Mouse (Mus musculus) MEL (cell line): Measurements from ENCODE around the gene Chrm3. TPM values are rescaled to one million over a fixed set of nuclear protein-coding genes. Genes with fewer than 3 reads are reported as not detected.

Experiments
- DNase-seq: peaks from one replicate; pipeline ENCODE4 v3.0.0; 2011; ENCODE audit warnings: low read depth, low spot score
- H3K27ac ChIP-seq: 2 replicates; pipeline ENCODE4 v1.5.1; 2012; ENCODE audit warnings: low read depth, mild to moderate bottlenecking, control low read depth, low read length, moderate library complexity; ENCODE audit not compliant: control insufficient read depth
- H3K27me3 ChIP-seq, 2 experiments: fragments of 150-350 bp in 1 of 2; sonication (generic) in 1 of 2; 2 replicates each; pipeline ENCODE4 v1.6.1; 2012; ENCODE audit warnings: low read length in 2 of 2, mild to moderate bottlenecking in 2 of 2, improper control_type of control experiment in 1 of 2, moderate library complexity in 1 of 2; ENCODE audit not compliant: insufficient read depth in 2 of 2, control insufficient read depth in 1 of 2
- H3K36me3 ChIP-seq, 2 experiments: 2 replicates each; pipeline ENCODE4 v1.6.1; 2012 to 2014; ENCODE audit warnings: low read length in 2 of 2, improper control_type of control experiment in 1 of 2, inconsistent platforms in 1 of 2, mild to moderate bottlenecking in 1 of 2; ENCODE audit not compliant: insufficient read depth in 2 of 2, control insufficient read depth in 1 of 2
- H3K4me1 ChIP-seq, 2 experiments: fragments of 150-350 bp in 1 of 2; sonication (generic) in 1 of 2; 2 replicates each; pipeline ENCODE4 v1.6.1; 2012; ENCODE audit warnings: low read length in 2 of 2, improper control_type of control experiment in 1 of 2, mild to moderate bottlenecking in 1 of 2; ENCODE audit not compliant: insufficient read depth in 2 of 2, control insufficient read depth in 1 of 2
- H3K4me3 ChIP-seq, 2 experiments: fragments of 150-350 bp in 1 of 2; sonication (generic) in 1 of 2; 2 replicates each; pipeline ENCODE4 v1.5.1; 2012; ENCODE audit warnings: low read depth in 2 of 2, low read length in 2 of 2, mild to moderate bottlenecking in 2 of 2, moderate library complexity in 2 of 2, control low read depth in 1 of 2, improper control_type of control experiment in 1 of 2; ENCODE audit not compliant: control insufficient read depth in 1 of 2, insufficient read depth in 1 of 2
- H3K79me2 ChIP-seq: 2 replicates; pipeline ENCODE4 v1.6.1; 2012; ENCODE audit warnings: mild to moderate bottlenecking, low read length, moderate library complexity; ENCODE audit not compliant: control insufficient read depth, poor library complexity, insufficient read depth
- H3K9ac ChIP-seq: 2 replicates; pipeline ENCODE4 v1.6.1; 2012; ENCODE audit warnings: low read depth, mild to moderate bottlenecking, control low read depth, low read length, moderate library complexity; ENCODE audit not compliant: control insufficient read depth, poor library complexity, severe bottlenecking
- H3K9me3 ChIP-seq: fragments of 150-350 bp; sonication (generic); replicated peaks from 2 replicates; pipeline ENCODE4 v1.6.1; 2012; ENCODE audit warnings: mild to moderate bottlenecking, low read length, improper control_type of control experiment, moderate library complexity; ENCODE audit not compliant: insufficient read depth
- BHLHE40 ChIP-seq: IDR thresholded peaks from 2 replicates; pipeline ENCODE4 v1.6.1; 2012; ENCODE audit warnings: low read depth, mild to moderate bottlenecking, inconsistent platforms, low read length, improper control_type of control experiment, borderline replicate concordance
- CHD2 ChIP-seq: IDR thresholded peaks from 2 replicates; pipeline ENCODE4 v1.6.1; 2011; ENCODE audit warnings: low read length, improper control_type of control experiment
- CTCF ChIP-seq, 3 experiments: IDR thresholded peaks in 2 of 3; conservative IDR thresholded peaks in 1 of 3; 2 replicates each; pipeline ENCODE4 v1.5.1; 2011 to 2012; ENCODE audit warnings: low read length in 3 of 3, low read depth in 2 of 3, mild to moderate bottlenecking in 2 of 3, improper control_type of control experiment in 1 of 3, inconsistent platforms in 1 of 3, mixed read lengths in 1 of 3, moderate library complexity in 1 of 3; ENCODE audit not compliant: control insufficient read depth in 1 of 3, insufficient read depth in 1 of 3, poor library complexity in 1 of 3, severe bottlenecking in 1 of 3
- E2F4 ChIP-seq: IDR thresholded peaks from 2 replicates; pipeline ENCODE4 v1.6.1; 2011; ENCODE audit warnings: low read depth, low read length, improper control_type of control experiment, borderline replicate concordance
- ELF1 ChIP-seq: IDR thresholded peaks from 2 replicates; pipeline ENCODE4 v1.6.1; 2014; ENCODE audit warnings: low read depth, mild to moderate bottlenecking, inconsistent platforms, low read length, improper control_type of control experiment, moderate library complexity
- GATA1 ChIP-seq: IDR thresholded peaks from 2 replicates; pipeline ENCODE4 v1.6.1; 2011; ENCODE audit warnings: low read depth, low read length, improper control_type of control experiment
- KAT2A ChIP-seq: conservative IDR thresholded peaks from 2 replicates; pipeline ENCODE4 v1.6.1; 2012; ENCODE audit warnings: low read depth, low read length, improper control_type of control experiment, inconsistent platforms
- MEF2A ChIP-seq: IDR thresholded peaks from 2 replicates; pipeline ENCODE4 v1.6.1; 2014; ENCODE audit warnings: low read depth, mild to moderate bottlenecking, inconsistent platforms, low read length, improper control_type of control experiment; ENCODE audit not compliant: poor library complexity, insufficient replicate concordance, severe bottlenecking; ENCODE audit errors: extremely low read depth
- MXI1 ChIP-seq: IDR thresholded peaks from 2 replicates; pipeline ENCODE4 v1.6.1; 2011; ENCODE audit warnings: mild to moderate bottlenecking, low read depth, low read length, improper control_type of control experiment
- NELFE ChIP-seq: IDR thresholded peaks from 2 replicates; pipeline ENCODE4 v1.6.1; 2011; ENCODE audit warnings: low read depth, low read length, improper control_type of control experiment
- POLR2AphosphoS5 ChIP-seq: IDR thresholded peaks from 2 replicates; pipeline ENCODE4 v1.6.1; 2012; ENCODE audit warnings: low read depth, borderline replicate concordance, mild to moderate bottlenecking, inconsistent platforms, low read length, moderate library complexity, mixed read lengths
- RAD21 ChIP-seq: IDR thresholded peaks from 2 replicates; pipeline ENCODE4 v1.6.1; 2011; ENCODE audit warnings: mild to moderate bottlenecking, low read depth, low read length, improper control_type of control experiment
- TBP ChIP-seq: IDR thresholded peaks from 2 replicates; pipeline ENCODE4 v1.8.0; 2011; ENCODE audit warnings: low read depth, low read length, improper control_type of control experiment
- TCF12 ChIP-seq: IDR thresholded peaks from 2 replicates; pipeline ENCODE4 v1.6.1; 2014; ENCODE audit warnings: low read depth, mild to moderate bottlenecking, inconsistent platforms, low read length, improper control_type of control experiment, moderate library complexity
- UBTF ChIP-seq: IDR thresholded peaks from 2 replicates; pipeline ENCODE4 v1.6.1; 2012; ENCODE audit warnings: low read depth, mild to moderate bottlenecking, inconsistent platforms, low read length, improper control_type of control experiment, moderate library complexity, borderline replicate concordance; ENCODE audit not compliant: insufficient read depth
- ZKSCAN1 ChIP-seq: IDR thresholded peaks from 2 replicates; pipeline ENCODE4 v1.6.1; 2012; ENCODE audit warnings: low read depth, mild to moderate bottlenecking, inconsistent platforms, low read length, improper control_type of control experiment, moderate library complexity
- ZMIZ1 ChIP-seq: IDR thresholded peaks from 2 replicates; pipeline ENCODE4 v1.6.1; 2012; ENCODE audit warnings: low read depth, mild to moderate bottlenecking, inconsistent platforms, low read length, improper control_type of control experiment, moderate library complexity
- ZNF384 ChIP-seq: IDR thresholded peaks from 2 replicates; pipeline ENCODE4 v1.6.1; 2012; ENCODE audit warnings: low read depth, mild to moderate bottlenecking, inconsistent platforms, low read length, improper control_type of control experiment
- polyA plus RNA-seq, 2 experiments: library from polyadenylated mRNA; stranded (reverse) in 1 of 2; unstranded in 1 of 2; fragments of >175 nt in 1 of 2; fragments of >200 nt in 1 of 2; gene quantifications; 2 replicates each; pipeline versions ENCODE4 v1.2.1 to v1.2.4; 2012; ENCODE audit warnings: low replicate concordance in 2 of 2, low read depth in 1 of 2; ENCODE audit not compliant: insufficient read length in 2 of 2, insufficient read depth in 1 of 2, missing spikeins in 1 of 2
- total RNA-seq: library from RNA; depleted of rRNA; stranded (reverse); fragments of 300-350 nt; gene quantifications from 2 replicates; pipeline ENCODE4 v1.2.3, GENCODE M21; 2012

The Chrm3 gene
- total and polyA plus RNA-seq, 3 experiments = not detected

DNA sequence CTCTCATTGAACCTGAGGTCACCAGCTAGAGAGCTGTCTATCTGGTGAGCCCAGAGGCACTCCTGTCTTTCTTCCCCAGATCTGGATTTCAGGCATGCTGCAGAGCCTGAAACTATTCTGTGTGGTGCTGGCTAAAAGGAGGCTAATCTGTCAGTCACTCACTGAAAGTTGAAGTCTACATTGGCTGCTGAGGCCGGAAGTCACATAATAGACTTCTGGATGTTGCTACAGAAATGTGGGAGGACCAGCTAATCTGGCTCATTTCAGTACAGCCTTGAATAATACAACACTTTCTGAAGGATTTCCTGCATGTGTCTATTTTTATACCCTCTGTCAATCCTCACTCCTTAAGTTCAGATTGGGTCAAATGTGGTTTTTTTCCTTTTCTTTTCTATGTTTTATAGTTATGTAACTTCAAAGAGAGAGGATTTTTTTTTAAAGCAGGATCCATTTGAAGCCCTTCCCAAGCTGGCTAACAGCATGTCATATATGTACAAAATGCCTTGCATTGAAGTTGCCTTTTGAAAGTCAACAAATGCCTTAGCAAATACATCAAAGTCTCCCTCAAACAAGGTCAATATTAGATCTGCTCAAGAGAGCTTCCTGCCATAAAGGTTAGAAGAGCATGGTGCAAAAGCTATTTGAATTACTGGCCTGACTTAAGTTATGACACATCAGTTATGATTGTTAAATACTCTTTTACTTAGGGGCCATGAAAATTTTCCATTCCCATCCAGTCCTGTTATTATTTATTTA is 116.2 kb downstream of the Chrm3 start:
- H3K27me3 ChIP-seq = no peaks in the 10 kb centered on the region
- TF ChIP-seq ZKSCAN1 (no peak), GATA1 (no peak), ZNF384 (no peak), ELF1 (no peak), MEF2A (no peak), UBTF (no peak), TBP (no peak), MXI1 (no peak)
- no peaks in the 10 kb centered on the region for H3K79me2 ChIP-seq
- H3K9me3 ChIP-seq = no peaks in the 10 kb centered on the region
- H3K9ac ChIP-seq = no peak overlapping the region
- no peak overlapping the region for H3K4me3 ChIP-seq
- H3K36me3 ChIP-seq = no peaks in the 10 kb centered on the region
- DNase-seq = no peak
- H3K27ac ChIP-seq = no peak overlapping the region
- H3K4me1 ChIP-seq = no peaks in the 10 kb centered on the region

DNA sequence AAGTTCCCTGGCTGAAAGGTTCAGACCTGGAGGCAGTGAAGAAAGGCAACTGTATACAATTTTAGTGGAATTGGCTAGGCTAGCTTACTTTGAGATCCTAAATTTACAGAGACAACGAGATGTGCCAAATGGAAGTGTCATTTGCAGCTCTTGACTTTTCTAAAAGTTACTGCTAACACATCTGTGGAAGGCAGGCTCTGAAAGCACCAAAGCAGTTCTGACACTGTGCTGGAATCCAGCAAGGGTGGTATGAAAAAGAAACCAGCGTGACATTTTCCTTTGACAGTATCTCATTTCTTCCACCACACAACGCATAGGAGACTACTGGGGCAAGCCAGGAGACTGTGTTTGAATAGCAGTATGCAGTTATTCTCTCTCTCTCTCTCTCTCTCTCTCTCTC is 120.4 kb downstream of the Chrm3 start:
- DNase-seq = no peak
- Histone ChIP-seq H3K4me3 (no peak overlapping the region), H3K9ac (no peak overlapping the region), H3K4me1 (no peaks in the 10 kb centered on the region), H3K9me3 (no peaks in the 10 kb centered on the region), H3K27me3 (no peaks in the 10 kb centered on the region; a peak in 1 of 4 replicates), H3K36me3 (no peaks in the 10 kb centered on the region), H3K79me2 (no peaks in the 10 kb centered on the region), H3K27ac (no peak overlapping the region)
- TF ChIP-seq POLR2AphosphoS5 = no peak
- no peak for TF ChIP-seq NELFE
- no peak for TF ChIP-seq KAT2A

DNA sequence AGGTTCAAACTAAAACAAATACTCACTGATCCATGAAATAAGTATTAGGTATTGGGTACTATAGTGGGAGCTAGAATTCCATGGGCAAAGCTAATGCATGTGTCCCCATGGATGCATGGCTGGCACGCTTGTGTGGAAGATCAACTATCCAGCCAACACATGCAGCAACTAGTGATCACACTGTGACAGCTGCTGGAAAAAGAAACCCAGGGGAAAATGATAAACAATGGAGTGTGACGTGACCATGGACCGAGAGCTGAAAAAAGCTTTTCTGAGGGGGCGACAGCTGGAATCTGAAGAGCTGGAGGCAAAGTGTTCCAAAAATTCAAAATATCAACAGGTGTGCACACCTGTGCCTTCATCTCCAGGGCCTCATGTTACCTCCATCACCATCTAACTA is 120.8 kb downstream of the Chrm3 start:
- no peak overlapping the region for H3K4me3 ChIP-seq
- TF ChIP-seq RAD21 (no peak), TCF12 (no peak), ZKSCAN1 (no peak), E2F4 (no peak), BHLHE40 (no peak), CHD2 (no peak), UBTF (no peak), ELF1 (no peak), ZMIZ1 (no peak), MXI1 (no peak), CTCF (IDR thresholded peaks at IDR 0.05 in 2 of 3, conservative IDR thresholded peaks at IDR 0.05 in 1 of 3; ENCODE audit: control insufficient read depth in 1 of 3, insufficient read depth in 1 of 3, low read depth in 2 of 3, low read length in 3 of 3, poor library complexity in 1 of 3, severe bottlenecking in 1 of 3) (no peak), NELFE (no peak)
- TF ChIP-seq, all 39 proteins: peak for 0
- Histone ChIP-seq H3K9ac (no peak overlapping the region), H3K4me1 (no peaks in the 10 kb centered on the region), H3K9me3 (no peaks in the 10 kb centered on the region), H3K36me3 (no peaks in the 10 kb centered on the region), H3K79me2 (no peaks in the 10 kb centered on the region), H3K27me3 (no peaks in the 10 kb centered on the region; a peak in 1 of 4 replicates), H3K27ac (no peak overlapping the region)
- no peak for DNase-seq
